Mouse (Mus musculus) adrenal gland, postnatal 36 days (tissue): ENCODE results near the gene Dgkq. TPM values are rescaled to one million over a fixed set of nuclear protein-coding genes. Genes with fewer than 3 reads are reported as not detected.
A peak's percentile ranks its signal among the peaks of the same experiment; 100 is the strongest.

Experiments used
- DNase-seq, 2 experiments: peaks; one replicate each; pipeline ENCODE4 v3.0.0; 2021; ENCODE audit warnings: mixed read lengths in 1 of 2
- total RNA-seq, 2 experiments: library from RNA; stranded (reverse); gene quantifications; 2 replicates each; pipeline ENCODE4 v1.2.3; 2021

Dgkq gene
- total RNA-seq, 2 experiments from 2014 or later = 17.4 to 18.7 TPM

DNA sequence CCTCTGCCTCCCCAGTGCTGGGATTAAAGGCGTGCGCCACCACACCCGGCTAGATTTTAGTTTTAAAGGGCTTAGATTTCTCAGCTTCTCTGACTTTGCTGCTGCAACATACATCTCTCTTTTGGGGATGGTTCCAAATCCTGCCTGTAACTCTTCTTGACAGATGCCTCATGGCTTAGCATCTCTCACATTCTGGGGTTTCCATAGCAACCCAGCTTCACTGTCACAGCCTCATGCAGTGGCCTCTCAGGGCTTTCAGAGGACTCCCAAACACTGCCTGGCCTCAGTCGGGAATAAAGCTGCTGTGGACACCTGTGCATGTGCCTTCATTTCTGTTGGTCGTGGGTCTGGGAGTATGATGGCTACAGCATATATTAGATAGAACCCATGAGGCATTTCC lies 19.6 kb upstream of the Dgkq start:
- DNase-seq = no peak

DNA sequence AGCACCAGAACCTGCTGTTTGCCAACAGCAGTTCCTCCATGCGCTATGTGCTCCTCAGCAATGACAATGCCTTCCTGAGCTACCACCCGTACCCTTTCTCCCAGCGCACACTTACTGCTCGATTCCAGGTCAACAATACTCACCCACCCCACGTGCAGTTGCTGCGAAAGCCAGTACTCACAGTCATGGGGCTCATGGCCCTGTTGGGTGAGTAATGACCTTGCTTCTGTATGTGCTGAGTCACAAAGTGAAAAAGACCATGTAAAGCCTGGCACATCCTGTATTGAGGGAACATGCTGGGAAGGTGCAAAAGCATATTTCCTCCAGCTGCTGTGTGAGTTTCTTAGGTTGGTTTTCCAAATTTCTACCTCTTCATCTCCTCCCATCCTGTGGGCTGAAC lies 11.4 kb upstream of the Dgkq start:
- DNase-seq = peak; percentile 68 to 74

- no peak for DNase-seq
Measured at GRCm38 (mm10) chr5:108679909-108680308, 10.4 kb upstream of the Dgkq start.

DNA sequence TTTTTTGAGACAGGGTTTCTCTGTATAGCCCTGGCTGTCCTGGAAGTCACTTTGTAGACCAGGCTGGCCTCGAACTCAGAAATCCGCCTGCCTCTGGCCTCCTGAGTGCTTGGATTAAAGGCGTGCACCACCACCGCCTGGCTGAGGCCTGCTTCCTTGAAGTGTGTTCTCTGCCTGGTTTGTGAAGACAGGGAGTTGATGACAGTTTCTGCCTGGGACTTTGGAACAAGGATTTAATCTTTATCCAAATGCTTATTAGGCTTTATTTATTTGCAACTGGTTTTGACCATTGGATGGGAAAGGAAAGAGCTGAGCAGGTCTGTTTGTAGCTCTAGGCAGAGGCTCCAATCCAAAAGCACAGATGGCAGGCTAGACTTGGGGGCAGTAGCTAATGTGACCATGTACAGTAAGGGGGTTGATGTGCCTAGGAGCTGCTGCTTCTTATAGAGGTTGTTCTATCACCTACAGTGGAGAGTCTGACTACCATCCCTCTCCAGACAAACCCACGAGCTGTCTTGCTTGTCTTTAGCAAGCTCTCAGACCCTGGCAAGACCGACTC lies 8.9 kb upstream of the Dgkq start:
- no peak for DNase-seq

DNA sequence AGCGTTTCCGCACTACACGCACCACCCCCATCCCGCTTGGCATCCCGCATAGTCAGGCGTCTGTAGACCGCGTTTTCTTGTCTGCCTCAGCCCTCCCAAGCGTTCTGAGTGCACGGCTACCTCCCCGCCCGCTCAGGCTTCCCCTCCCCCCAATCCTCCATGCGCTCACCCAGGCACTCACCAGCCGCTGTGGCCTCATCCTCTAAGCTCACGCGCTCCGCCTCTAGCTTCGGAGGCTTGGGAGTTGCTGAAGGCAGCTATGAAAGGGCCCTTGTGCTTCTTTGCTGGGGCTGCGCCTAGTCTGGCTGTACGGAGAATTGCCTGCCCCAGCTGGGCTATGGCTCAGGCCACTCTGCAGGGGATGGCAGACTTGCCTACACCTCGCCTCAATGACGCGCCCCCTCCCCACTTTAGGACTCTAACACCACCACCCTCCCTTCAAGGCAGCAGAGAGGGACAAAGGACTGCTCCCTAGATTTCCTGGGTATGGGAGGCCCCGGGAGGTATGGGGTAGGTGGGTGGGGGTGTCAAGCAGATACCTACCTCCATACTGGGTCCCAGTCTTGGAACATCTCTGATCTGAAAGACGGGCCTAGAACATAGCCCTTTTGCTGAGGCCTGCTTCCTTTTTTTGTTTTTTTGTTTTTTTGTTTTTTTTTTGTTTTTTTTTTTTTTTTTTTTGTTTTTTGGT lies 8.3 kb upstream of the Dgkq start:
- peak; percentile 48 to 72 for DNase-seq

- no peak for DNase-seq
Measured at GRCm38 (mm10) chr5:108676772-108677498, 7.5 kb upstream of the Dgkq start.

DNA sequence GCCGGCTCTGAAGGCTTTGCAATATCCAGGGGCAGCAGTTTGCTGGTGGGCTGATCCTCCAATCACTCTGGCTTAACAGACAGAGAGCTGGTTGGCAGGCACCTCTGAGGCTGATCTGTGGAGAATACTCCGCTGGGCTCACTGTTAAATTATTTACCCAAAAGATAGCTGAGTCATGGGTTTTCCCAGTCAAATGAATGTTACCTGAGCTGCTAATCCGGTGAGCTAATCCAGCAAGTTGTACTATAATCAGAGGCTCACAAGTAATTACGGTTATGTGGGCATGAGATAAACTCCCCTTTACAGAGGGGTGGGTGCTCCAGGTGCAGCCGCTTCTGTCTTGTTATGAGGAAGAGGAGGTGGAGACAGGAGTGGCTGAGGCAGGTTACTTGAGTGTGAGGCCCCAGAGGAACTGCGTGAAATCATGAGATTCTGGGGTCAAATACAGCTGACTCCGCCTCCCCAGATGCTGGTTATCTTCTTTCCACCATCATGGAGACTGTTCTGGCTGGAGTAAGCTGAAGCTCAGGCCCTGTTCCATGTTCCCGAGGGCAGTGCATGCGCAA lies 5.9 kb upstream of the Dgkq start, which contains the start of gene Slc26a1:
Gene Slc26a1 (minus strand): TSS at position 319 of the 566 bp plus-strand sequence.
- DNase-seq = no peak

DNA sequence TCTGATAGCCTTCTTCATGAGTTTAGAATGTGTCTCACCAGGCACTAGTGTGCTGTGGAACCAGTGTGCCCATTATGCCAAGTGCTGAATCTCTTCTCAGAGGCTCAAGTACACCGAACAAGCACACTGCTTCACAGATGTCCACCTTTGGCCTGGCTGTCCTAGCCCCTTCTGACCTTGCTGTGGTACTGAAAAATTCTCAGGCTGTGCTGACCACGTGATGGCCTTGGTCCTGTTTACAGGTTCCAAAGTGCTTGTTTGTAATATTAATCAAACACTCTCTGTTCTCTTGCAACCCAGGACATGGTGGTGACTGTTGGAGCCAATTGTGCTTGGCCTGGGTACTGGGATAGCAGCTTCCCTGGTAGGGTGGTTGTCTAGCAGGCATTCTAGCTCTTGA lies 5.2 kb upstream of the Dgkq start:
- no peak for DNase-seq

DNA sequence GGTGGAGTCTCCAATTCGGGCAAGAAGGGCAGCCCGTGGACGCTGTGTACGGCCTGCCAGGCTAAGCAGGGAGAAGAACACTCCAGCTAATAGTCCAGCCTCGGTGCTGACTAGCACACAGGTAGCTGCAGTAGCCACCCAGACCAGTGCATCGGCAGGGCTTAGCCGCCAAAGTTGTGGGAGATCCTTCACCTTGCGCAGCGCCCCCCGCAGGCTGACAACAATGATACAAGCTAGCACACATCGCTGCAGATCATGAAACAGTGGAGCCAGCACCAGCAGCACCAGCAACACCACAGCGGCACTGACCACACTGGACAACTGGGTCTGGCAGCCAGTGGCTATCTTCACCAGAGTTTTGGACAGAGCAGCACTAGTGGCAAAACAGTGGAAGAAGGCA lies 2.3 kb upstream of the Dgkq start:
- no peak for DNase-seq

GRCm38 (mm10) chr5:108670785-108671184 lies 1.3 kb upstream of the Dgkq start:
- DNase-seq = peak; percentile 59 to 80

GRCm38 (mm10) chr5:108669986-108670385 lies 514 bp upstream of the Dgkq start:
- no peak for DNase-seq

GRCm38 (mm10) chr5:108668387-108668932 lies 1.0 kb downstream of the Dgkq start:
- no peak for DNase-seq

GRCm38 (mm10) chr5:108667370-108667769 lies 2.1 kb downstream of the Dgkq start:
- DNase-seq = no peak

DNA sequence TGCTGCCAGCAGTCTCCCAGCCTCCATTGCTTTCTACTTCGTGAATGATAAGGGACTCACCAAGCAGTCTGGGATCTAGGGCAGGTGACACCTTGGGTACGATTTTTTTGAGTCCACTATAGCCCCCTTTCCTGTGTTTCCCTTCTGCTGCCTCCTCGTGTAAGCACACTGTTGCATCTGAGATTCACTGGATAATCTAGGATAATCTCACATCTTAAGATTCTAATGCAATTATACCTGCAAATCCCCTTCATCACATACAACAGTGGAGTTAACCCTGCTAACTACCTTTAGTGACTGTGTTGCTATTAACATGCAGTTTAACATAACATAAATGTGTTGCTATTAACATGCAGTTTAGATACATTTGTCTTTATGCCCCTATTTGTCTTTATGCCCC lies 4.4 kb downstream of the Dgkq start:
- no peak for DNase-seq

GRCm38 (mm10) chr5:108662772-108663171 lies 6.7 kb downstream of the Dgkq start:
- DNase-seq = no peak

DNA sequence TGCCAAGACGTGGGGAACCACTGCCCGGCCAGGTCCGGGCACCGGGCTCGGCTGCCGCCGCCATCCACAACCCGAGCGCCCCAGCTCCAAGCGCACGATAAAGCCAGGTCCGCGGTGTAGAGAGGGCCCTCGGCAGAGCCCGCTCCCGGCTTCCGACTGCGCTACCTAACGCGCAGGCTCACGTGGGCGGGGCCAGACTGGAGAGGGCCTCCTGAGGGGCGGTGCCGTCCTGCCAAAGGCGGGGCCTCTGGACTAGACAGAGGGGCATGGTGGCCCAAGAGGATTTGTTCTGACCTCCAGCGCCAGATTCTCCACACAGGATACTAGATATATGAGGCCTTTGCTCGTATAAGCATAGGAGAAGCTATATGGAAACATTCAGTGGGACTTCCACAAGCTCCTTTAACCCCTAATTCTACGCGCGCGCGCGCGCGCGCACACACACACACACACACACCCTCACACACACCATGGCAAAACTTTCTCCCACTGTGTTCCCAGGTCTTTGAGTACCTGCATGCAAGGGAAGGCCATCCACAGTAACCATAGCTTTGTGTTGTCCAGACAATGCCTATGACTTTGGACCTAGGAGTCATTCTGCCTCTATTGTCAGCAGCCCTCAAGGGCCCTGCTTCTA lies 8.7 kb downstream of the Dgkq start:
- DNase-seq = peak; percentile 96 to 98

- peak in 1 of 2 experiments; percentile 39 for DNase-seq
Measured at GRCm38 (mm10) chr5:108659698-108660631, 9.5 kb downstream of the Dgkq start, which contains the start of gene Idua. Idua (plus strand) TSS chr5:108660331.

DNA sequence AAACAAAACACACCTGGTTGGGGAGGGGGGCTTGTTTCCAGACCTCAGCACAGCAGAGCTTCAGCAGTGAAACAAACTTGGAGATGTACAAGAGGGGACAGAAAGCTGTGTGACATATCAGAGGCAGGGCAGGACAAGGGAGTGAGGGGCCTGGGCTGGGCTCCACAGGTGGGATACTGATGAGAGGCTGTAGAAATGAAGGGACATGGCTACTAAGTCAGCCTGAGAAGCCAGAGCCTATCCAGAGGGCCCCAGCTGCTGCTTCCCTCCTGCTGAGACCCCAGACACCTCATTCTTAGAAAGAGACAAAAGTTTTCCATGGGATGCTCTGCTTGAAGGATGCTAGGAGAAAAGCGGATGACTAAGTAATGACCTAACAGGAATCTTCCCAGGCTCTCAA lies 10.9 kb downstream of the Dgkq start:
- DNase-seq = no peak

GRCm38 (mm10) chr5:108657406-108657805 lies 12.1 kb downstream of the Dgkq start:
- no peak for DNase-seq

- DNase-seq = no peak
Measured at GRCm38 (mm10) chr5:108655891-108656650, 13.4 kb downstream of the Dgkq start.
